Mouse (Mus musculus): Measurements from ENCODE around the gene Ankrd66.
"Not testable (repeated sequence)": the region's sequence is repeated elsewhere in the genome, so short reads cannot be mapped to it uniquely, and the experiment has no call there.

Gene Ankrd66

GRCm38 (mm10) chr17:43536841-43537240 is 6.6 kb downstream of the Ankrd66 start:
- DNase-seq (ENCODE audit: low spot score): not testable (repeated sequence)

GRCm38 (mm10) chr17:43534362-43535222 is 8.8 kb downstream of the Ankrd66 start:
- DNase-seq (ENCODE audit: low spot score): peak; percentile 14

- DNase-seq (ENCODE audit: low spot score): no peak
Observed at GRCm38 (mm10) chr17:43531192-43531591, 12.2 kb downstream of the Ankrd66 start.

- no peak for DNase-seq (ENCODE audit: low spot score)
Observed at GRCm38 (mm10) chr17:43530507-43530906, 12.9 kb downstream of the Ankrd66 start.

GRCm38 (mm10) chr17:43520166-43520565 is 23.3 kb downstream of the Ankrd66 start:
- no peak for DNase-seq (ENCODE audit: low spot score)

- DNase-seq (ENCODE audit: low spot score): peak; percentile 55
Observed at GRCm38 (mm10) chr17:43518644-43519409, 24.6 kb downstream of the Ankrd66 start.

- DNase-seq (ENCODE audit: low spot score): no peak
Observed at GRCm38 (mm10) chr17:43510782-43511181, 32.7 kb downstream of the Ankrd66 start.

GRCm38 (mm10) chr17:43504594-43504934 is 38.9 kb downstream of the Ankrd66 start:
- DNase-seq (ENCODE audit: low spot score): no peak

GRCm38 (mm10) chr17:43503861-43504593 is 39.4 kb downstream of the Ankrd66 start:
- DNase-seq (ENCODE audit: low spot score): no peak

GRCm38 (mm10) chr17:43502592-43502991 is 40.8 kb downstream of the Ankrd66 start, which contains the start of gene Mep1a:
Gene Mep1a (minus strand): TSS chr17:43502812.
- no peak for DNase-seq (ENCODE audit: low spot score)

- no peak for DNase-seq (ENCODE audit: low spot score)
Observed at GRCm38 (mm10) chr17:43501631-43502030, 41.8 kb downstream of the Ankrd66 start.

GRCm38 (mm10) chr17:43501223-43501622 is 42.2 kb downstream of the Ankrd66 start:
- no peak for DNase-seq (ENCODE audit: low spot score)

GRCm38 (mm10) chr17:43500513-43500912 is 42.9 kb downstream of the Ankrd66 start:
- DNase-seq (ENCODE audit: low spot score): no peak

- no peak for DNase-seq (ENCODE audit: low spot score)
Observed at GRCm38 (mm10) chr17:43497521-43497920, 45.9 kb downstream of the Ankrd66 start.

- DNase-seq (ENCODE audit: low spot score): no peak
Observed at GRCm38 (mm10) chr17:43495502-43495901, 47.9 kb downstream of the Ankrd66 start.

- not testable (repeated sequence) for DNase-seq (ENCODE audit: low spot score)
Observed at GRCm38 (mm10) chr17:43490371-43490770, 53.1 kb downstream of the Ankrd66 start.

- DNase-seq (ENCODE audit: low spot score): no peak
Observed at GRCm38 (mm10) chr17:43488439-43489151, 54.8 kb downstream of the Ankrd66 start.

GRCm38 (mm10) chr17:43485982-43486381 is 57.5 kb downstream of the Ankrd66 start:
- no peak for DNase-seq (ENCODE audit: low spot score)
